Mouse (Mus musculus) left cerebral cortex, adult 2 months (tissue): Measurements from ENCODE around the gene Cmtr1. TPM values are rescaled to one million over a fixed set of nuclear protein-coding genes. Genes with fewer than 3 reads are reported as not detected.

Experiments used
- DNase-seq, 2 experiments: peaks; one replicate each; pipeline ENCODE4 v3.0.0; 2021 to 2022; ENCODE audit warnings: low spot score in 2 of 2, mixed read lengths in 1 of 2; ENCODE audit errors: extremely low spot score in 1 of 2
- H3K27ac ChIP-seq: fragments of 200-600 bp; 2 replicates; pipeline ENCODE4 v1.8.1; 2022
- H3K4me3 ChIP-seq: fragments of 200-600 bp; 2 replicates; pipeline ENCODE4 v1.8.1; 2022
- CTCF ChIP-seq: fragments of 200-600 bp; IDR thresholded peaks from 2 replicates; pipeline ENCODE4 v1.8.1; 2022; ENCODE audit warnings: antibody characterized with exemption, mild to moderate bottlenecking, moderate library complexity
- intact Hi-C: fragments of 180-260 bp; cut with DNase I; formaldehyde crosslinking; loops from one replicate; pipeline ENCODE4 v1.15.1; 2025
- total RNA-seq, 2 experiments: library from RNA; stranded (reverse); gene quantifications; 2 replicates each; pipeline ENCODE4 v1.2.3; 2021

The Cmtr1 gene
- total RNA-seq, 2 experiments from 2014 or later: 107 to 132 TPM

- intact Hi-C loops: no loop called here
- Histone ChIP-seq H3K27ac (no peak overlapping the region), H3K4me3 (no peak overlapping the region)
- no peak for TF ChIP-seq CTCF
- no peak for DNase-seq
Measured at GRCm38 (mm10) chr17:29692827-29693226, 32.4 kb downstream of the Cmtr1 start.

GRCm38 (mm10) chr17:29693571-29693970 is 33.2 kb downstream of the Cmtr1 start:
- TF ChIP-seq CTCF: no peak
- intact Hi-C loops: no loop called here
- H3K4me3 ChIP-seq: no peak overlapping the region
- no peak for DNase-seq
- H3K27ac ChIP-seq: no peak overlapping the region

GRCm38 (mm10) chr17:29694516-29694915 is 34.1 kb downstream of the Cmtr1 start:
- intact Hi-C loops: no loop called here
- Histone ChIP-seq H3K4me3 (no peak overlapping the region), H3K27ac (no peak overlapping the region)
- TF ChIP-seq CTCF: no peak
- no peak for DNase-seq

- Histone ChIP-seq H3K4me3 (no peak overlapping the region), H3K27ac (no peak overlapping the region)
- no peak for DNase-seq
- TF ChIP-seq CTCF: no peak
- intact Hi-C loops: no loop called here
Measured at GRCm38 (mm10) chr17:29696940-29697339, 36.5 kb downstream of the Cmtr1 start.

- intact Hi-C loops: no loop called here
Measured at GRCm38 (mm10) chr17:29698421-29698820, 38.0 kb downstream of the Cmtr1 start.

GRCm38 (mm10) chr17:29700573-29700972 is 40.2 kb downstream of the Cmtr1 start:
- no peak for DNase-seq
- intact Hi-C loops: no loop called here
- TF ChIP-seq CTCF: no peak
- Histone ChIP-seq H3K27ac (no peak overlapping the region), H3K4me3 (no peak overlapping the region)

More at GRCm38 (mm10) chr17:29698421-29698820, 38.0 kb downstream of the Cmtr1 start:
- no peak for DNase-seq
- TF ChIP-seq CTCF: no peak
- Histone ChIP-seq H3K4me3 (no peak overlapping the region), H3K27ac (no peak overlapping the region)

- no peak; the same call in 1 of the 2 replicates for TF ChIP-seq CTCF
- Histone ChIP-seq H3K27ac (no peak overlapping the region), H3K4me3 (no peak overlapping the region)
- no peak for DNase-seq
- intact Hi-C loops: no loop called here
Measured at GRCm38 (mm10) chr17:29702938-29703710, 42.7 kb downstream of the Cmtr1 start.

- intact Hi-C loops: loop anchor here (2.0 kb wide), 1 partner anchor 178 kb away; no protein-coding TSS in a partner anchor
- H3K27ac ChIP-seq: no peak overlapping the region
- peak; percentile 53 to 56 for DNase-seq
- peak; percentile 73 for TF ChIP-seq CTCF
- no peak overlapping the region for H3K4me3 ChIP-seq
Measured at GRCm38 (mm10) chr17:29704781-29705180, 44.4 kb downstream of the Cmtr1 start.

- H3K4me3 ChIP-seq: no peak overlapping the region
- intact Hi-C loops: loop anchor here (2.0 kb wide), 1 partner anchor 177 kb away; no protein-coding TSS in a partner anchor
- no peak for TF ChIP-seq CTCF
- H3K27ac ChIP-seq: no peak overlapping the region
- DNase-seq: no peak
Measured at GRCm38 (mm10) chr17:29705881-29706280, 45.5 kb downstream of the Cmtr1 start.

GRCm38 (mm10) chr17:29706981-29707545 is 46.7 kb downstream of the Cmtr1 start:
- intact Hi-C loops: no loop called here
- Histone ChIP-seq H3K27ac (no peak overlapping the region), H3K4me3 (no peak overlapping the region)
- no peak for TF ChIP-seq CTCF
- no peak for DNase-seq

- DNase-seq: no peak
- intact Hi-C loops: no loop called here
- Histone ChIP-seq H3K4me3 (no peak overlapping the region), H3K27ac (no peak overlapping the region)
- TF ChIP-seq CTCF: no peak
Measured at GRCm38 (mm10) chr17:29708783-29709182, 48.4 kb downstream of the Cmtr1 start.

- Histone ChIP-seq H3K27ac (no peak overlapping the region), H3K4me3 (no peak overlapping the region)
- intact Hi-C loops: no loop called here
- DNase-seq: peak in 1 of 2 experiments; percentile 36
- no peak for TF ChIP-seq CTCF
Measured at GRCm38 (mm10) chr17:29710562-29711044, 50.2 kb downstream of the Cmtr1 start.
